Mouse (Mus musculus): ENCODE data around the gene Nfib. TPM values are rescaled to one million over a fixed set of nuclear protein-coding genes. Genes with fewer than 3 reads are reported as not detected.

Nfib gene
- polyA plus RNA-seq, 1 experiment from 2014 or later: 72.0 TPM

- H3K9ac ChIP-seq (replicated peaks; ENCODE audit: low read length): no peak overlapping the region
- peak overlapping the region; percentile 65 for H3K27ac ChIP-seq (replicated peaks; ENCODE audit: low read depth, low read length)
- WGBS: 80% methylated on average over 26 of the region's 26 CpGs
- peak overlapping the region; percentile 98 for H3K4me2 ChIP-seq (ENCODE audit: low read length)
- ATAC-seq (ENCODE audit: low FRiP score, low TSS enrichment) (no peak), DNase-seq (peak; percentile 37)
- no peaks in the 10 kb centered on the region for H3K9me3 ChIP-seq (ENCODE audit: control insufficient read depth, low read length)
- no peaks in the 10 kb centered on the region for H3K27me3 ChIP-seq (ENCODE audit: control insufficient read depth, insufficient read depth, low read length)
- H3K36me3 ChIP-seq (ENCODE audit: control insufficient read depth, insufficient read depth, low read length): peaks cover 8% of the 10 kb centered on the region; the same call in 1 of the 2 replicates
- peak overlapping the region; percentile 12 for H3K4me3 ChIP-seq (replicated peaks; ENCODE audit: low read depth, low read length)
- peaks cover 6% of the 10 kb centered on the region; the same call in 1 of the 2 replicates for H3K4me1 ChIP-seq (ENCODE audit: control insufficient read depth, insufficient read depth, low read length)
These were observed 207.6 kb downstream of the Nfib start for GRCm38 (mm10) chr4:82497671-82498631.

- 84% methylated on average over 8 of the region's 8 CpGs for WGBS
These were observed 208.4 kb downstream of the Nfib start for GRCm38 (mm10) chr4:82497141-82497566.

GRCm38 (mm10) chr4:82496383-82496782 is 209.2 kb downstream of the Nfib start:
- ATAC-seq (ENCODE audit: low FRiP score, low TSS enrichment): no peak
- Histone ChIP-seq H3K4me3 (replicated peaks; ENCODE audit: low read depth, low read length) (0 out of 2 replicates have a peak overlapping the region, but pooled peaks have one; percentile 11), H3K4me1 (ENCODE audit: control insufficient read depth, insufficient read depth, low read length) (peaks cover 6% of the 10 kb centered on the region; the same call in 1 of the 2 replicates), H3K27me3 (ENCODE audit: control insufficient read depth, insufficient read depth, low read length) (no peaks in the 10 kb centered on the region), H3K9ac (replicated peaks; ENCODE audit: low read length) (no peak overlapping the region), H3K4me2 (ENCODE audit: low read length) (peak overlapping the region; percentile 98), H3K36me3 (ENCODE audit: control insufficient read depth, insufficient read depth, low read length) (peaks cover 8% of the 10 kb centered on the region; the same call in 1 of the 2 replicates), H3K9me3 (ENCODE audit: control insufficient read depth, low read length) (no peaks in the 10 kb centered on the region), H3K27ac (replicated peaks; ENCODE audit: low read depth, low read length) (no peak overlapping the region)
- 49% methylated on average over 5 of the region's 5 CpGs for WGBS
- DNase-seq: peak; percentile 40

More at GRCm38 (mm10) chr4:82497141-82497566, 208.4 kb downstream of the Nfib start:
- DNase-seq (no peak), ATAC-seq (ENCODE audit: low FRiP score, low TSS enrichment) (no peak)
- Histone ChIP-seq H3K9me3 (ENCODE audit: control insufficient read depth, low read length) (no peaks in the 10 kb centered on the region), H3K36me3 (ENCODE audit: control insufficient read depth, insufficient read depth, low read length) (peaks cover 8% of the 10 kb centered on the region; the same call in 1 of the 2 replicates), H3K9ac (replicated peaks; ENCODE audit: low read length) (no peak overlapping the region; the same call in 1 of the 2 replicates), H3K4me1 (ENCODE audit: control insufficient read depth, insufficient read depth, low read length) (peaks cover 6% of the 10 kb centered on the region; the same call in 1 of the 2 replicates), H3K27ac (replicated peaks; ENCODE audit: low read depth, low read length) (peak overlapping the region; percentile 39), H3K4me3 (replicated peaks; ENCODE audit: low read depth, low read length) (0 out of 2 replicates have a peak overlapping the region, but pooled peaks have one; percentile 5), H3K27me3 (ENCODE audit: control insufficient read depth, insufficient read depth, low read length) (no peaks in the 10 kb centered on the region), H3K4me2 (ENCODE audit: low read length) (peak overlapping the region; percentile 98)

- WGBS: 86% methylated on average over 6 of the region's 6 CpGs
- Histone ChIP-seq H3K27me3 (ENCODE audit: control insufficient read depth, insufficient read depth, low read length) (no peaks in the 10 kb centered on the region), H3K4me1 (ENCODE audit: control insufficient read depth, insufficient read depth, low read length) (peaks cover 6% of the 10 kb centered on the region; the same call in 1 of the 2 replicates), H3K4me2 (ENCODE audit: low read length) (peak overlapping the region; percentile 98), H3K9me3 (ENCODE audit: control insufficient read depth, low read length) (no peaks in the 10 kb centered on the region), H3K9ac (replicated peaks; ENCODE audit: low read length) (no peak overlapping the region; the same call in 1 of the 2 replicates), H3K36me3 (ENCODE audit: control insufficient read depth, insufficient read depth, low read length) (peaks cover 8% of the 10 kb centered on the region; the same call in 1 of the 2 replicates), H3K4me3 (replicated peaks; ENCODE audit: low read depth, low read length) (peak overlapping the region; percentile 3; the same call in 1 of the 2 replicates), H3K27ac (replicated peaks; ENCODE audit: low read depth, low read length) (peak overlapping the region; percentile 69)
- ATAC-seq (ENCODE audit: low FRiP score, low TSS enrichment) (no peak), DNase-seq (peak; percentile 60)
These were observed 209.9 kb downstream of the Nfib start for GRCm38 (mm10) chr4:82495605-82496004.

GRCm38 (mm10) chr4:82494829-82495228 is 210.7 kb downstream of the Nfib start:
- no peaks in the 10 kb centered on the region for H3K9me3 ChIP-seq (ENCODE audit: control insufficient read depth, low read length)
- H3K27me3 ChIP-seq (ENCODE audit: control insufficient read depth, insufficient read depth, low read length): no peaks in the 10 kb centered on the region
- 67% methylated on average over 10 of the region's 10 CpGs for WGBS
- no peak overlapping the region; the same call in 1 of the 2 replicates for H3K9ac ChIP-seq (replicated peaks; ENCODE audit: low read length)
- H3K36me3 ChIP-seq (ENCODE audit: control insufficient read depth, insufficient read depth, low read length): peaks cover 8% of the 10 kb centered on the region; the same call in 1 of the 2 replicates
- H3K27ac ChIP-seq (replicated peaks; ENCODE audit: low read depth, low read length): 0 out of 2 replicates have a peak overlapping the region, but pooled peaks have one; percentile 69
- DNase-seq (peak; percentile 82), ATAC-seq (ENCODE audit: low FRiP score, low TSS enrichment) (peak; percentile 55; the same call in 1 of the 2 replicates)
- peak overlapping the region; percentile 98 for H3K4me2 ChIP-seq (ENCODE audit: low read length)
- peaks cover 6% of the 10 kb centered on the region; the same call in 1 of the 2 replicates for H3K4me1 ChIP-seq (ENCODE audit: control insufficient read depth, insufficient read depth, low read length)
- H3K4me3 ChIP-seq (replicated peaks; ENCODE audit: low read depth, low read length): no peak overlapping the region

- 68% methylated on average over 3 of the region's 3 CpGs for WGBS
- ATAC-seq (ENCODE audit: low FRiP score, low TSS enrichment): no peak
These were observed 211.1 kb downstream of the Nfib start for GRCm38 (mm10) chr4:82494424-82494823.

GRCm38 (mm10) chr4:82493865-82494264 is 211.7 kb downstream of the Nfib start:
- H3K9ac ChIP-seq (replicated peaks; ENCODE audit: low read length): no peak overlapping the region; the same call in 1 of the 2 replicates
- 48% methylated on average over 1 of the region's 1 CpGs for WGBS
- no peak for ATAC-seq (ENCODE audit: low FRiP score, low TSS enrichment)

More at GRCm38 (mm10) chr4:82494424-82494823, 211.1 kb downstream of the Nfib start:
- Histone ChIP-seq H3K27me3 (ENCODE audit: control insufficient read depth, insufficient read depth, low read length) (no peaks in the 10 kb centered on the region), H3K4me1 (ENCODE audit: control insufficient read depth, insufficient read depth, low read length) (peaks cover 6% of the 10 kb centered on the region; the same call in 1 of the 2 replicates), H3K9me3 (ENCODE audit: control insufficient read depth, low read length) (no peaks in the 10 kb centered on the region), H3K27ac (replicated peaks; ENCODE audit: low read depth, low read length) (peak overlapping the region; percentile 62), H3K4me3 (replicated peaks; ENCODE audit: low read depth, low read length) (no peak overlapping the region), H3K4me2 (ENCODE audit: low read length) (peak overlapping the region; percentile 98), H3K36me3 (ENCODE audit: control insufficient read depth, insufficient read depth, low read length) (peaks cover 8% of the 10 kb centered on the region; the same call in 1 of the 2 replicates), H3K9ac (replicated peaks; ENCODE audit: low read length) (no peak overlapping the region; the same call in 1 of the 2 replicates)
- DNase-seq: no peak

GRCm38 (mm10) chr4:82493363-82493762 is 212.2 kb downstream of the Nfib start:
- no peak overlapping the region for H3K9ac ChIP-seq (replicated peaks; ENCODE audit: low read length)
- no peaks in the 10 kb centered on the region for H3K9me3 ChIP-seq (ENCODE audit: control insufficient read depth, low read length)
- peaks cover 8% of the 10 kb centered on the region; the same call in 1 of the 2 replicates for H3K36me3 ChIP-seq (ENCODE audit: control insufficient read depth, insufficient read depth, low read length)
- no peak overlapping the region for H3K4me3 ChIP-seq (replicated peaks; ENCODE audit: low read depth, low read length)
- ATAC-seq (ENCODE audit: low FRiP score, low TSS enrichment) (no peak), DNase-seq (peak; percentile 39)
- H3K4me1 ChIP-seq (ENCODE audit: control insufficient read depth, insufficient read depth, low read length): peaks cover 6% of the 10 kb centered on the region; the same call in 1 of the 2 replicates
- no peaks in the 10 kb centered on the region for H3K27me3 ChIP-seq (ENCODE audit: control insufficient read depth, insufficient read depth, low read length)
- H3K4me2 ChIP-seq (ENCODE audit: low read length): peak overlapping the region; percentile 98
- WGBS: 45% methylated on average over 7 of the region's 7 CpGs
- no peak overlapping the region for H3K27ac ChIP-seq (replicated peaks; ENCODE audit: low read depth, low read length)

More at GRCm38 (mm10) chr4:82493865-82494264, 211.7 kb downstream of the Nfib start:
- DNase-seq: no peak
- Histone ChIP-seq H3K27ac (replicated peaks; ENCODE audit: low read depth, low read length) (peak overlapping the region; percentile 62), H3K4me3 (replicated peaks; ENCODE audit: low read depth, low read length) (no peak overlapping the region), H3K4me2 (ENCODE audit: low read length) (peak overlapping the region; percentile 98), H3K4me1 (ENCODE audit: control insufficient read depth, insufficient read depth, low read length) (peaks cover 6% of the 10 kb centered on the region; the same call in 1 of the 2 replicates), H3K9me3 (ENCODE audit: control insufficient read depth, low read length) (no peaks in the 10 kb centered on the region), H3K36me3 (ENCODE audit: control insufficient read depth, insufficient read depth, low read length) (peaks cover 8% of the 10 kb centered on the region; the same call in 1 of the 2 replicates), H3K27me3 (ENCODE audit: control insufficient read depth, insufficient read depth, low read length) (no peaks in the 10 kb centered on the region)
